ENCODE assay signal across 8 mouse cellular contexts in the genomic region with DNA sequence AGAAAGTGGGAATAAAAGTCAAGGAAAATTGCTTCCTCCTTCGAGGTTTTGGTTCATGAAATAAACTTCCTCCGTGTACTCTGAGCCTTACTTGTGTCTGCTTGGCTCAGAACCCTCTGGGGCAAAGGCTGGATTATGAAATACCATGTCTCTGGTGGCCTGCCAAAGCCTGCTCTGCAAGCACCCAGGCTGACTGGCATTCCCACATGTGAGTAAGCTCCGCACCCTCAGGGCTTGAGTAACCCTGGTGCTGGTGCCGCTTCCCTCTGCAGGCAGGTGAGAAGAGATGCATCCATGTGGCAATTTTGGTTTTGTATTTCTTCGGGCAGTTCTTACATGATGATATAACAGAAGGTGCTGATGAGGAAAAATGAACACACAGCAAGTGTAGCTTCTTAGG.
DNase-seq lines count a peak whose midpoint lies in the region; ATAC-seq and TF ChIP-seq lines count a peak whose summit lies in the region.

No protein-coding gene starts in this region.

- 48% methylated on average over 5 of the region's 5 CpGs for WGBS in lung, adult 2 months
- 76% methylated on average over 5 of the region's 5 CpGs for WGBS in forebrain, embryonic 11.5 days

- DNase-seq in left cerebral cortex, postnatal 4 days = peak; percentile 3
- no peak for DNase-seq in left cerebral cortex, adult 2 months (ENCODE audit: extremely low spot score in 1 of 2, low spot score in 2 of 2)
- DNase-seq in gastrocnemius, postnatal 10 days = peak; percentile 52
- peak; percentile 69 for DNase-seq in lung, adult 2 months
- DNase-seq in urinary bladder, postnatal 25 days (ENCODE audit: low spot score) = peak; percentile 66
- DNase-seq in forebrain, embryonic 11.5 days (ENCODE audit: low spot score) = no peak
- DNase-seq in spleen, adult 12 weeks (ENCODE audit: low spot score) = no peak

- H3K9me3 ChIP-seq in forebrain, embryonic 11.5 days (ENCODE audit: control insufficient read depth, low read length) = no peaks in the 10 kb centered on the region

- intact Hi-C loops in left cerebral cortex, postnatal 4 days (cut with DNase I) = no loop called here
- intact Hi-C loops in left cerebral cortex, adult 2 months (cut with DNase I) = no loop called here

- H3K4me2 ChIP-seq in forebrain, embryonic 11.5 days (ENCODE audit: low read depth, low read length, severe bottlenecking) = no peak overlapping the region

- H3K27ac ChIP-seq in left cerebral cortex, adult 2 months = no peak overlapping the region
- no peak overlapping the region for H3K27ac ChIP-seq in forebrain, embryonic 11.5 days (ENCODE audit: low read depth, low read length)

- H3K4me3 ChIP-seq in left cerebral cortex, adult 2 months = no peak overlapping the region
- H3K4me3 ChIP-seq in lung, adult 2 months (replicated peaks; ENCODE audit: extremely low read depth, low read depth, low read length) = no peak overlapping the region
- H3K4me3 ChIP-seq in forebrain, embryonic 11.5 days (ENCODE audit: low read depth, low read length) = no peak overlapping the region

- no peak overlapping the region for H3K9ac ChIP-seq in forebrain, embryonic 11.5 days (ENCODE audit: low read length)

- H3K4me1 ChIP-seq in lung, adult 2 months (ENCODE audit: control insufficient read depth, insufficient read depth, low read length) = peaks cover 2% of the 10 kb centered on the region; the same call in 1 of the 2 replicates
- H3K4me1 ChIP-seq in forebrain, embryonic 11.5 days (replicated peaks; ENCODE audit: control insufficient read depth, insufficient read depth, low read length) = no peaks in the 10 kb centered on the region

- H3K36me3 ChIP-seq in forebrain, embryonic 11.5 days (ENCODE audit: control insufficient read depth, insufficient read depth, low read length) = no peaks in the 10 kb centered on the region

- no peak for TF ChIP-seq CTCF in left cerebral cortex, adult 2 months (IDR thresholded peaks at IDR 0.05)
- peak; percentile 20; the same call in 1 of the 2 replicates for TF ChIP-seq CTCF in lung, adult 2 months (IDR thresholded peaks at IDR 0.05; ENCODE audit: insufficient read depth, low read length)

- no peak for ATAC-seq in forebrain, embryonic 11.5 days (replicated peaks; ENCODE audit: low FRiP score)
- no peak for ATAC-seq in megakaryocyte, adult 5-6 weeks (ENCODE audit: poor library complexity, severe bottlenecking)

- H3K27me3 ChIP-seq in forebrain, embryonic 11.5 days (ENCODE audit: control insufficient read depth, insufficient read depth, low read length) = no peaks in the 10 kb centered on the region

- TF ChIP-seq POLR2A in lung, adult 2 months (IDR thresholded peaks at IDR 0.05; ENCODE audit: borderline replicate concordance, extremely low read depth, low read depth, low read length) = no peak

Comparison
In these comparisons a context has a peak if more than half of its experiments do, and no peak if none do; other contexts are left out.
1. DNase-seq: peak in left cerebral cortex, postnatal 4 days (single experiment), gastrocnemius, postnatal 10 days (single experiment), lung, adult 2 months (single experiment) and urinary bladder, postnatal 25 days (single experiment); none in left cerebral cortex, adult 2 months (0 of 2), forebrain, embryonic 11.5 days (single experiment) and spleen, adult 12 weeks (single experiment).